Mouse (Mus musculus) CD8-positive naive resting alpha-beta T cell, adult 57 days (primary cell): ENCODE results near the gene Cd200r1. TPM values are rescaled to one million over a fixed set of nuclear protein-coding genes. Genes with fewer than 3 reads are reported as not detected.

Experiments used
- total RNA-seq: library from RNA; stranded (reverse); gene quantifications from one replicate; pipeline ENCODE4 v1.2.4, GENCODE M21; 2023

Cd200r1 gene
- total RNA-seq = 1.9 TPM

GRCm38 (mm10) chr16:44765555-44766319 is at the start of gene Cd200r1:
Gene Cd200r1 (plus strand): TSS chr16:44765736.

GRCm38 (mm10) chr16:44724083-44724787 is 41.3 kb upstream of the Cd200r1 start, which contains the start of gene Nepro:
Gene Nepro (plus strand): TSS chr16:44724301.

GRCm38 (mm10) chr16:44745866-44746562 is 19.5 kb upstream of the Cd200r1 start, which contains the start of gene Gtpbp8:
Gene Gtpbp8 (minus strand): TSS chr16:44746363.

GRCm38 (mm10) chr16:44811544-44811943 is 46.0 kb downstream of the Cd200r1 start, which contains the start of gene Cd200r4:
Gene Cd200r4 (plus strand): TSS chr16:44811733.

Other genes starting within 250 kb of the Cd200r1 start
- gene Boc, start 206.8 kb upstream of the Cd200r1 start, total RNA-seq = not detected
- 13.4 TPM for gene Nepro, start 41.4 kb upstream of the Cd200r1 start, total RNA-seq
- 13.3 TPM for gene Gtpbp8, start 19.4 kb upstream of the Cd200r1 start, total RNA-seq
- gene Cd200r4, start 46.0 kb downstream of the Cd200r1 start, total RNA-seq = 1.4 TPM
- gene Cd200r2, start 101.4 kb downstream of the Cd200r1 start, total RNA-seq = not detected
- 0.46 TPM for gene Cd200r3, start 177.9 kb downstream of the Cd200r1 start, total RNA-seq